Mouse (Mus musculus): Measurements from ENCODE around the gene Pck1. TPM values are rescaled to one million over a fixed set of nuclear protein-coding genes. Genes with fewer than 3 reads are reported as not detected.
A peak's percentile ranks its signal among the peaks of the same experiment; 100 is the strongest.

Pck1 gene
- total and polyA plus RNA-seq, 2 experiments from 2014 or later: 0.29 to 1.7 TPM

DNA sequence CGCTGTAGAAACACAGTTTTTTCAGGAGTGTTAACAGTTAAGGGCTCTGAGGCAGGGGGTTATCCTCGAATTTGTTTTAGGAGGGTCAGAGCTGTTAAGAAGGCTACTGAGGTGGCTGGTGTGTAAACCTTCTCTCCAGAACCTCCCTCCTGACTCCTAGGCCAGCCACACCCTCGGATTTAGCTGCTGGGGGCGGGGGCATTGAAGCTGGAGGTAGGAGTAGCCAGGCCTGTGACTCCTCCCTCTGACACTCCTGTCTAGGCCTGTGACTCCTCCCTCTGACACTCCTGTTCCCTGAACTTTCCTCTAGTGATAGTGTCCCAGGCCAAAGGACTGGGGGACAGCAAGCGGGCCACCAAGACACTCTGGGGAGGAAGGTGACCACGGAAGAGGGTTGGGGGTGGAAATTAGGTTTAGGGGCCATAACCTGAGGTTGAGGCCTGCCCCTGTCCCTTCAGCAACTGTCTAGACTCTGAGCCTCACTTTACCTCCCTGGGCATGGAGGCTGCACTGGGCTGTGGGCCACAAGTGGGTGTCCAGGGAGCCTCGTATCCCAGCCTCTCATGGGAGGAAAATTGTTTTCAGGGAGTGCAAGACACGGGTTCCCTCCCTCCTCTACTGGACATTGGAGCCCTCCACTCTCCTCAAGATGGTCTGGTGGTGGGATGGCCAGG, 34.5 kb downstream of the Pck1 start:
- Histone ChIP-seq H3K4me2 (ENCODE audit: low read depth, low read length) (no peak overlapping the region), H3K9me3 (replicated peaks; ENCODE audit: control insufficient read depth, low read length) (no peaks in the 10 kb centered on the region), H3K9ac (replicated peaks; ENCODE audit: low read depth, low read length) (no peak overlapping the region), H3K36me3 (replicated peaks; ENCODE audit: control insufficient read depth, insufficient read depth, low read length) (no peaks in the 10 kb centered on the region), H3K27ac (ENCODE audit: low read depth) (no peak overlapping the region), H3K4me3 (ENCODE audit: low read depth, low read length) (no peak overlapping the region), H3K27me3 (ENCODE audit: control insufficient read depth, insufficient read depth, low read length) (peaks cover 9% of the 10 kb centered on the region), H3K4me1 (ENCODE audit: control insufficient read depth, insufficient read depth) (no peaks in the 10 kb centered on the region)
- ATAC-seq (ENCODE audit: insufficient read depth, low read depth) (peak; percentile 30; the same call in 1 of the 2 replicates), DNase-seq (ENCODE audit: low spot score) (no peak)
- WGBS: 41% methylated on average over 8 of the region's 8 CpGs
- TF ChIP-seq EP300 (IDR thresholded peaks at IDR 0.05; ENCODE audit: low read depth) (no peak), CTCF (IDR thresholded peaks at IDR 0.05; ENCODE audit: low read depth) (no peak)

DNA sequence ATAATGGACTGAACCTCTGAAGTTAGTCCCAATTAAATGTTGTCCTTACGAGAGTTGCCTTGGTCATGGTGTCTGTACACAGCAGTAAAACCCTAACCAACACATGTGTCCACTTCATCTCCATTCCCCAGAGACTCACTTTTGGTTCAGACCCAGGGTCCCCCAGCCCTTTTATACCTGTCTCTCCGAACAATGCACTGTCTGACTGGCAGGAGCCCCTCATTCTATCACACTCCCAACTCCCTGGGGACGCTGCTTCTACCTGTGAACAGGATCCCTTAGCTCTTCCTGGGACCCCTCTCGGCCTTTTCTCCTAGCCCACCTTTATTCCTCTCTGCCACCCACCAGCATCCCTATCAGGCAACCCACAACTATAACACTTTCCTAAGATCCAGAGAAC, 41.9 kb downstream of the Pck1 start:
- no peak for DNase-seq (ENCODE audit: low spot score)
- Histone ChIP-seq H3K4me1 (ENCODE audit: control insufficient read depth, insufficient read depth) (no peaks in the 10 kb centered on the region), H3K27ac (ENCODE audit: low read depth) (no peak overlapping the region), H3K4me2 (ENCODE audit: low read depth, low read length) (no peak overlapping the region), H3K9me3 (replicated peaks; ENCODE audit: control insufficient read depth, low read length) (peaks cover 5% of the 10 kb centered on the region; the same call in 1 of the 2 replicates), H3K36me3 (replicated peaks; ENCODE audit: control insufficient read depth, insufficient read depth, low read length) (no peaks in the 10 kb centered on the region), H3K9ac (replicated peaks; ENCODE audit: low read depth, low read length) (no peak overlapping the region), H3K27me3 (ENCODE audit: control insufficient read depth, insufficient read depth, low read length) (no peaks in the 10 kb centered on the region), H3K4me3 (ENCODE audit: low read depth, low read length) (no peak overlapping the region)
- TF ChIP-seq EP300 (IDR thresholded peaks at IDR 0.05; ENCODE audit: low read depth): no peak
- no peak for TF ChIP-seq CTCF (IDR thresholded peaks at IDR 0.05; ENCODE audit: low read depth)
- WGBS: 73% methylated on average over 4 of the region's 4 CpGs
- ATAC-seq (ENCODE audit: insufficient read depth, low read depth): no peak

DNA sequence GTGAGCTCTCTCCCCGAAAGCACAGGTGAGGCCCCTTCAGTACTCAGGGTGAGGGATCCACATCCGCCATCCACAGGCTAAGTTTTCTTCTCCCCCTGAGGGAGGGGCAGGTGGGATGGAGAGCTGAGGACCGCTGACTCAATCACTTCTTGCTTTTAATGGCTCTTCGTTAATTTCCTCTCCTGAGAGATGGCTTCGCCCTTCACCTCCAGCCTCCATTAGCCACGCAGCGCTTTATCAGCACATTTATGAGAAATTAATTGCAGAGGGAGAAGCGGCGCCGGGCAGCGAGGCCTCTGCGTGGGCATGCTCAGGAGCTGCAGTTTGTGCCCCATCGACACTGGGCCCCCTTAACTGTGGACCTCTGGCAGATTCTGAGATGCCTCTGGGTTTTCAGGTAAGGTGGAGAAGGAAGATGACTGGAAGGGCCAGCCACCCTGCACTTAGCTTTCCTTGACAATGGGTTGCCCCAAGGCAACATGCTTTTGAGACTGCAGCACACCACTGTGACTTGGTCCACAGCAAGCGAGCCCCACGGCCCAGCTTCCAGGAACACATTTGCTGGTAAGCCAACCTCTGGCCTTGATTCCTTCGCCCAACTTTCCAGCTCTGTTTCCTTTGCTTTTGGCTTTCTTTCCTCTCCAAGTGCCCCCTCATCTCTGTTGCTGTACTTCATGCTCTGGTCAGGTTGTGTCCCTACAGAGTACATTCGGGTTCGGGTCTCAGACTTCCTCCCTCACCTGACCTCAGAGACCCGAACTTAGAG, 50.3 kb downstream of the Pck1 start:
- no peaks in the 10 kb centered on the region for H3K9me3 ChIP-seq (replicated peaks; ENCODE audit: control insufficient read depth, low read length)
- TF ChIP-seq CTCF (IDR thresholded peaks at IDR 0.05; ENCODE audit: low read depth): no peak
- no peak for TF ChIP-seq EP300 (IDR thresholded peaks at IDR 0.05; ENCODE audit: low read depth)
- H3K27ac ChIP-seq (ENCODE audit: low read depth): no peak overlapping the region
- DNase-seq (ENCODE audit: low spot score): no peak
- 0 out of 2 replicates have a peak, but pooled peaks cover 4% of the 10 kb centered on the region for H3K27me3 ChIP-seq (ENCODE audit: control insufficient read depth, insufficient read depth, low read length)
- 85% methylated on average over 19 of the region's 19 CpGs for WGBS
- ATAC-seq (ENCODE audit: insufficient read depth, low read depth): no peak
- no peaks in the 10 kb centered on the region for H3K4me1 ChIP-seq (ENCODE audit: control insufficient read depth, insufficient read depth)
- no peak overlapping the region for H3K4me3 ChIP-seq (ENCODE audit: low read depth, low read length)
- no peak overlapping the region for H3K9ac ChIP-seq (replicated peaks; ENCODE audit: low read depth, low read length)
- no peak overlapping the region for H3K4me2 ChIP-seq (ENCODE audit: low read depth, low read length)
- no peaks in the 10 kb centered on the region for H3K36me3 ChIP-seq (replicated peaks; ENCODE audit: control insufficient read depth, insufficient read depth, low read length)

DNA sequence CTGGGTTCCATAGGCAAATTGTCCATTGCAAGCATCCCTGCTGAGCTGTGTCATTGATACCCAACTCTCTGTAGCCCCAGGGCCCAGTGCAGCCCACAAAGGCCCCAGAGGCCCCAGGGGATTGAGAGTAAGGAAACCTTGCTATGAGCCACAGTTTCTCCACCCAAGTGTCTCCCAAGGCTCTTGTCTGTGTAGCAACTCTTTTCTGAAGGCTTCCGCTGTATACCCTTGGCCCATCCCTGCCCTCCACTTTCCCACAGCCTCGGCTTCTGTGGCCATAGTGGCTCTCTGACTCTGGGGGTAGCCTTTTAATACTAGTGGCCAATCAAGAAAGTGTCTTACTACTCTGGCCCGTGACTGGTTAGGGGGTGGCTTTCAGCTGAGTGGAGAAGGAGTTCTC, 50.9 kb downstream of the Pck1 start:
- H3K27ac ChIP-seq (ENCODE audit: low read depth): no peak overlapping the region
- DNase-seq (ENCODE audit: low spot score) (no peak), ATAC-seq (ENCODE audit: insufficient read depth, low read depth) (no peak)
- H3K27me3 ChIP-seq (ENCODE audit: control insufficient read depth, insufficient read depth, low read length): 0 out of 2 replicates have a peak, but pooled peaks cover 4% of the 10 kb centered on the region
- WGBS: 78% methylated on average over 3 of the region's 3 CpGs
- TF ChIP-seq EP300 (IDR thresholded peaks at IDR 0.05; ENCODE audit: low read depth) (no peak), CTCF (IDR thresholded peaks at IDR 0.05; ENCODE audit: low read depth) (no peak)
- no peak overlapping the region for H3K4me2 ChIP-seq (ENCODE audit: low read depth, low read length)
- no peaks in the 10 kb centered on the region for H3K36me3 ChIP-seq (replicated peaks; ENCODE audit: control insufficient read depth, insufficient read depth, low read length)
- H3K9ac ChIP-seq (replicated peaks; ENCODE audit: low read depth, low read length): no peak overlapping the region
- no peaks in the 10 kb centered on the region for H3K9me3 ChIP-seq (replicated peaks; ENCODE audit: control insufficient read depth, low read length)
- H3K4me1 ChIP-seq (ENCODE audit: control insufficient read depth, insufficient read depth): no peaks in the 10 kb centered on the region
- no peak overlapping the region for H3K4me3 ChIP-seq (ENCODE audit: low read depth, low read length)

DNA sequence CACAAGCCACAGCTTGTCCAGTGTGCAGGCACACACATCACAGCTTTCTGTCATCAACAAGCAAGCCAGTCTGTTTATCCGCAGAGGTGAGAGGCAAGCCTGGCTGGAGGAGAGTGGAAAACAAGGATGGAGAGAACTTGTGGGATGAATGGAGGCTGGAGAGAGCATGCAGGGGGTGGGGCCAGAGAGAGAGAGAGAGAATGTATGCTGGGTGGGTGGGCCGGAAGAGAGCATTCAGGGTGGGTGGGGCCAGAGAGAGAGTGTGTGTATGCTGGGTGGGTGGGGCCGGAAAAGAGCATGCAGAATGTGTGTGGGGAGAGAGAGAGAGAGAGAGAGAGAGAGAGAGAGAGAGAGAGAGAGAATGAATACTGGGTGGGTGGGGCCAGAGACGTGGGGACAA, 51.8 kb downstream of the Pck1 start:
- 63% methylated on average over 4 of the region's 4 CpGs for WGBS
- Histone ChIP-seq H3K27me3 (ENCODE audit: control insufficient read depth, insufficient read depth, low read length) (0 out of 2 replicates have a peak, but pooled peaks cover 4% of the 10 kb centered on the region), H3K9me3 (replicated peaks; ENCODE audit: control insufficient read depth, low read length) (no peaks in the 10 kb centered on the region), H3K4me2 (ENCODE audit: low read depth, low read length) (no peak overlapping the region), H3K4me3 (ENCODE audit: low read depth, low read length) (no peak overlapping the region), H3K4me1 (ENCODE audit: control insufficient read depth, insufficient read depth) (no peaks in the 10 kb centered on the region), H3K27ac (ENCODE audit: low read depth) (no peak overlapping the region), H3K9ac (replicated peaks; ENCODE audit: low read depth, low read length) (no peak overlapping the region), H3K36me3 (replicated peaks; ENCODE audit: control insufficient read depth, insufficient read depth, low read length) (no peaks in the 10 kb centered on the region)
- ATAC-seq (ENCODE audit: insufficient read depth, low read depth) (no peak), DNase-seq (ENCODE audit: low spot score) (no peak)
- TF ChIP-seq EP300 (IDR thresholded peaks at IDR 0.05; ENCODE audit: low read depth): no peak
- TF ChIP-seq CTCF (IDR thresholded peaks at IDR 0.05; ENCODE audit: low read depth): no peak

All from heart, postnatal 0 days (tissue).